Mouse (Mus musculus): Measurements from ENCODE around the gene Sowaha.

Gene Sowaha

GRCm38 (mm10) chr11:53505026-53505663 is 25.1 kb upstream of the Sowaha start:
- DNase-seq (ENCODE audit: low read depth in 1 of 2, low spot score in 2 of 2) = no peak

- no peak for DNase-seq (ENCODE audit: low read depth in 1 of 2, low spot score in 2 of 2)
Observed at GRCm38 (mm10) chr11:53504376-53504775, 24.3 kb upstream of the Sowaha start.

- DNase-seq (ENCODE audit: low read depth in 1 of 2, low spot score in 2 of 2) = no peak
Observed at GRCm38 (mm10) chr11:53503738-53504137, 23.7 kb upstream of the Sowaha start.

GRCm38 (mm10) chr11:53502039-53502765 is 22.1 kb upstream of the Sowaha start:
- no peak for DNase-seq (ENCODE audit: low read depth in 1 of 2, low spot score in 2 of 2)

- DNase-seq (ENCODE audit: low read depth in 1 of 2, low spot score in 2 of 2) = no peak
Observed at GRCm38 (mm10) chr11:53500569-53500968, 20.5 kb upstream of the Sowaha start.

GRCm38 (mm10) chr11:53496946-53497345 is 16.9 kb upstream of the Sowaha start:
- DNase-seq (ENCODE audit: low read depth in 1 of 2, low spot score in 2 of 2) = no peak

GRCm38 (mm10) chr11:53495417-53495816 is 15.3 kb upstream of the Sowaha start:
- DNase-seq (ENCODE audit: low read depth in 1 of 2, low spot score in 2 of 2) = no peak

GRCm38 (mm10) chr11:53493243-53493955 is 13.3 kb upstream of the Sowaha start:
- DNase-seq (ENCODE audit: low read depth in 1 of 2, low spot score in 2 of 2) = no peak

GRCm38 (mm10) chr11:53491954-53492401 is 11.9 kb upstream of the Sowaha start:
- DNase-seq (ENCODE audit: low read depth in 1 of 2, low spot score in 2 of 2) = no peak

GRCm38 (mm10) chr11:53489421-53489820 is 9.3 kb upstream of the Sowaha start:
- no peak for DNase-seq (ENCODE audit: low read depth in 1 of 2, low spot score in 2 of 2)

- no peak for DNase-seq (ENCODE audit: low read depth in 1 of 2, low spot score in 2 of 2)
Observed at GRCm38 (mm10) chr11:53489007-53489406, 8.9 kb upstream of the Sowaha start.

- DNase-seq (ENCODE audit: low read depth in 1 of 2, low spot score in 2 of 2) = no peak
Observed at GRCm38 (mm10) chr11:53486822-53487594, 6.9 kb upstream of the Sowaha start.

- DNase-seq (ENCODE audit: low read depth in 1 of 2, low spot score in 2 of 2) = no peak
Observed at GRCm38 (mm10) chr11:53486351-53486750, 6.3 kb upstream of the Sowaha start.

GRCm38 (mm10) chr11:53485719-53486118 is 5.6 kb upstream of the Sowaha start:
- DNase-seq (ENCODE audit: low read depth in 1 of 2, low spot score in 2 of 2) = no peak

- no peak for DNase-seq (ENCODE audit: low read depth in 1 of 2, low spot score in 2 of 2)
Observed at GRCm38 (mm10) chr11:53483159-53483891, 3.3 kb upstream of the Sowaha start.

GRCm38 (mm10) chr11:53481088-53481730 is 1.1 kb upstream of the Sowaha start:
- no peak for DNase-seq (ENCODE audit: low read depth in 1 of 2, low spot score in 2 of 2)

- DNase-seq (ENCODE audit: low read depth in 1 of 2, low spot score in 2 of 2) = no peak
Observed at GRCm38 (mm10) chr11:53479171-53479782, 797 bp downstream of the Sowaha start.

- no peak for DNase-seq (ENCODE audit: low read depth in 1 of 2, low spot score in 2 of 2)
Observed at GRCm38 (mm10) chr11:53478383-53479170, 1.5 kb downstream of the Sowaha start.

GRCm38 (mm10) chr11:53477833-53478232 is 2.2 kb downstream of the Sowaha start:
- DNase-seq (ENCODE audit: low read depth in 1 of 2, low spot score in 2 of 2) = no peak
